Mouse (Mus musculus) bone marrow macrophage, adult 2 months (primary cell): ENCODE measurements around the gene Srrt. TPM values are rescaled to one million over a fixed set of nuclear protein-coding genes. Genes with fewer than 3 reads are reported as not detected.
A peak's percentile ranks its signal among the peaks of the same experiment; 100 is the strongest.

Experiments
- H3K27ac ChIP-seq: 2 replicates; pipeline ENCODE4 v1.5.1; 2012; ENCODE audit warnings: low read depth, low read length; ENCODE audit not compliant: insufficient read depth
- H3K4me1 ChIP-seq: 2 replicates; pipeline ENCODE4 v1.6.1; 2012; ENCODE audit warnings: low read length; ENCODE audit not compliant: control insufficient read depth, insufficient read depth
- H3K4me3 ChIP-seq: 2 replicates; pipeline ENCODE4 v1.5.1; 2012; ENCODE audit warnings: mild to moderate bottlenecking, low read length, moderate library complexity; ENCODE audit not compliant: insufficient read depth
- CTCF ChIP-seq: IDR thresholded peaks from 2 replicates; pipeline ENCODE4 v1.5.1; 2012; ENCODE audit warnings: low read depth, mild to moderate bottlenecking, low read length, moderate library complexity
- POLR2A ChIP-seq: IDR thresholded peaks from 2 replicates; pipeline ENCODE4 v1.6.1; 2012; ENCODE audit warnings: mild to moderate bottlenecking, low read depth, low read length, borderline replicate concordance
- polyA plus RNA-seq: library from polyadenylated mRNA; stranded (reverse); fragments of >200 nt; gene quantifications from 2 replicates; pipeline ENCODE4 v1.2.4, GENCODE M21; 2012; ENCODE audit not compliant: missing spikeins, insufficient read depth, insufficient read length

Srrt gene
- polyA plus RNA-seq, 1 experiment: 172 TPM

DNA sequence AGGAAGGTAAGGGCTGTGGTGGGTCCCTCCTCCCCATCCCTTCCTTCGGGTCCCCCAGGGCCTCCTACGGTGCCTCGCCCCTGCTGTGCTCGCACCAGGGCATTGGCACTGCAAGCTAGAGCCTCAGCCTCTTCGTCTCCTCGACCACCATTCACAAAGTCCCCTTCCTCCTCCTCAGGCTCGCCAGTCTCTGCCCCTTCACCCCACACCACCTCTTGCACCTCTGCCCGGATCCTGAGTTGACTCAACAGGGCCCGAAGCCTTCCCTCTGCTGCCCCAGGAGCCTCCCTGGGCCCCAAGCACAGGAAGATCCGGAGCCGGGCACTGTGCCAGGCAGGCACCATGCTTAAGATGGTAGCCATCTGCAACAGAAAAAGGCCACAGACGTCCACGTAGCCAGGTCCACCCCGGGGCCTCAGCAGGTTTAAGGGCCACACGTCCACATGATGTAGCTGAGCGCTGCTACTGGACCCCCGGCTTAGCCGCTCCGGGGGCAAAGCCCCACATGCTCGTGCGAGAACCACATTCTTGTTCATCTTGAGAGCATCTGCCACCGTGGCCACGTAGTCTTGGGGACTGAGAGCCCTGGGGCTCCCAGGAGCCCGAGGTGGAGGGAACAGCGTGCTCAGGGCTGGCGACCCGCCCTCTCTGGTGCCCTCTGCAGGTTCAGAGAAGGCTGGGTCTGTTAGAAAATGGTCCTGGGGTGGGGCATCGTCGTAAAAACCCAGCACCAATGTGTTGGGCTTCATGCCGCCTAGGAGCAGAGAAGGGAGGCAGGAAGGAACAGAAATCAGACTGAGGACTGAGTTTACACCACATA lies 7.8 kb upstream of the Srrt start:
- TF ChIP-seq POLR2A (no peak), CTCF (no peak)
- no peak overlapping the region for H3K4me3 ChIP-seq
- peaks cover 24% of the 10 kb centered on the region for H3K4me1 ChIP-seq
- H3K27ac ChIP-seq: no peak overlapping the region

- no peak within 1 kb of the TSS for H3K4me3 ChIP-seq
- TF ChIP-seq POLR2A: no peak
- TF ChIP-seq CTCF: no peak
- H3K27ac ChIP-seq: no peak within 1 kb of the TSS
- H3K4me1 ChIP-seq: peaks cover 26% of the 10 kb centered on the region
These were observed 7.0 kb upstream of the Srrt start, which contains the start of gene Trip6 for GRCm38 (mm10) chr5:137314193-137315083. TSS of gene Trip6 (minus strand) at chr5:137314404.

DNA sequence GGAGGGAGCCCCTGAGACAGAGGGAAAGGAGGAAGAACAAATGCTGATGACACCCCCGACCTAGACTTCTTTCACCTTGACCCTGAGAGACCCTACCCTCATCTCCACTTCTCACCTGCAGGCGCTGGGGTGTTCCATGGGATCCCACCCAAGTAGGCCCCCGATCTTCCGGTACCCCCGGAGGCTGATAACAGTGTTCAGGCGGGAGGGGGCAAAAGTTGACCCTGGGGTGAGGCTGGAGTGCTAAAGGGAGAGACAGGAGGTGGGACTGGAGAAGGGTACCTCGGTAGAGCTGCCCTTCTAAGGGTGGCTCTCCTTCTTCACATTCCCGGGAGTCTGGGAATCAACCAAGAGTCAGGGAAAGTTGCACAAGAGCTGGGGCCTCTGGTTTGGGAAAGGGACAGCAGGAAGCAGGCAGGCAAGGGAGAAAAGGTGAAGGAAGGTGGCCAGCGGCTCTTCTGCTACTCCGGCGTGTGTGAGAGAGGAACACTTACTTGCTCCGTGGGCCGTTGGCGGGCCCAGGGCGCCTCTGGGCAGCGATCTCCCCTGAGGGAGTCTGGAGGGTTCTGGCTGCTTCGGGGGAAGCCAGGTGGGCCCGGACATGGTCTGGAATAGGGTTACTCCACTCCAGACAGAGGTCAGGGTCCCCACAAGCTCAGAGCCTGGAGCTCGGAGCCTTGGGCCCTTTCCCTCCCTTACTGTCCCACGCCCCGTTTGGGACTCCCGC lies 6.2 kb upstream of the Srrt start:
- H3K4me3 ChIP-seq: no peak overlapping the region
- TF ChIP-seq POLR2A: no peak
- no peak for TF ChIP-seq CTCF

DNA sequence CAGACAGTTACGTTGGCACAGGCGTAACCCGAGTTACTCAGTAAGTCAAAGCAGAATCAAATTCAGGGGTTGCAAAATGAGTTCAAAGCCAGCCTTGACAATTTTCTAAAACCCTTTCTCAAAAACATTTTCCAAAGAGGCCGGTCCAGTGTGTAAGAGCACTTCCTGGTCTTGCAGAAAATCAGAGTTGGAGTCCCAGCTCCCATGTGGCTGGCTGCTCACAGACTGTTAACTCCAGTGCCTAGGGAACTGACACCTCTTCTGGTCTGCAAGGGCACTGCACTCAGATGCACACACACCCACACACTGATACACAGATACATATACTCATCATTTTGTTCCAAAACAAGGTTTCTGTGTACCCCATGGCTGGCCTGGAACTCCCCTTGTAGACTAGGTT lies 882 bp upstream of the Srrt start:
- H3K27ac ChIP-seq: peak overlapping the region; percentile 94
- TF ChIP-seq POLR2A (no peak), CTCF (no peak)
- peaks cover 47% of the 10 kb centered on the region for H3K4me1 ChIP-seq
- H3K4me3 ChIP-seq: peak overlapping the region; percentile 81

More for the DNA sequence above, 6.2 kb upstream of the Srrt start:
- Histone ChIP-seq H3K27ac (no peak overlapping the region), H3K4me1 (peaks cover 26% of the 10 kb centered on the region)

- H3K4me1 ChIP-seq: peaks cover 35% of the 10 kb centered on the region
These were observed 952 bp downstream of the Srrt start for GRCm38 (mm10) chr5:137306439-137307005.

DNA sequence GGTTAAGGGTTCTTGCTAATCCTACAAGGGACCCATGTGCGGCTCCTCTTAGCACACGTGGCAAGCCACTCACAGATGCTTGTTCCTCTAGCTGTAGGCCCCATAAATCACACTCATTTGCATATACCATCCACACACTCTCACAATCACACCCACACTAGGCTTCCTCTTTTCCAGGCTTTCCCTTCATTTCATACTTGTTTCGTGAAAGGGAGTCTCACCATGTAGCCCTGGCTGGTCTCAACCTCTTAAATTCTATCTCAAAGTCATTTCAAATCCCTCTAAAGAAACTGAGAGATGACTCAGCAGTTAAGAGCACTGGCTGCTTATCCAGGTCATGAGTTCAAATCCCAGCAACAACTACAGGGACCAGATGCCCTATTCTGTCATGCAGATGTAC lies 1.7 kb downstream of the Srrt start:
- TF ChIP-seq CTCF (no peak), POLR2A (no peak)
- Histone ChIP-seq H3K4me1 (peaks cover 28% of the 10 kb centered on the region), H3K4me3 (peak overlapping the region; percentile 81), H3K27ac (peak overlapping the region; percentile 94)

More at GRCm38 (mm10) chr5:137306439-137307005, 952 bp downstream of the Srrt start:
- H3K4me3 ChIP-seq: peak overlapping the region; percentile 81
- TF ChIP-seq POLR2A (no peak), CTCF (no peak)
- peak overlapping the region; percentile 94 for H3K27ac ChIP-seq

GRCm38 (mm10) chr5:137304816-137305215 lies 2.7 kb downstream of the Srrt start:
- peak overlapping the region; percentile 81 for H3K4me3 ChIP-seq
- TF ChIP-seq POLR2A: no peak
- no peak for TF ChIP-seq CTCF
- H3K4me1 ChIP-seq: peaks cover 21% of the 10 kb centered on the region
- no peak overlapping the region for H3K27ac ChIP-seq

DNA sequence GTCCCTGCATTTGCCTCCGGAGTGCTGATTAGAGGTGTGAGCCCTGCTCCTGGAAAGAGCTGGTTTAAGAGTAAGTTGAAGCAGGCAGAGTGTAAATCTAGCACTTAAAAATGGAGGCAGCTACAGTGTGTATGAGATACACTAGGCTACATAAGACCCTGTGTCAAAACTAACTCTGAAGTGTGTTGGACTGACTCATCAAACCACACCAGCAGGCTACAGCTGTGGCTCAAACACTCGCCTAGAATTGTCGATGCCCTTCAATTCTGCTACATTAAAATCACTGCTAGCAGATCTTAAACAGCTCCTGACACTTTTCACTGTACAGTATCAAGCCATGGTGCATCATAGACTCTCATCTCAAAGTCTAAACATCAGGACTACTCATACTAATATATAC lies 3.3 kb downstream of the Srrt start:
- peaks cover 21% of the 10 kb centered on the region for H3K4me1 ChIP-seq

GRCm38 (mm10) chr5:137303609-137304008 lies 3.9 kb downstream of the Srrt start:
- Histone ChIP-seq H3K4me1 (peaks cover 21% of the 10 kb centered on the region), H3K27ac (no peak overlapping the region), H3K4me3 (no peak overlapping the region)
- TF ChIP-seq POLR2A (no peak), CTCF (no peak)

More for the DNA sequence above, 3.3 kb downstream of the Srrt start:
- TF ChIP-seq POLR2A (no peak), CTCF (no peak)
- H3K27ac ChIP-seq: no peak overlapping the region
- H3K4me3 ChIP-seq: no peak overlapping the region
